Mouse (Mus musculus): ENCODE measurements around the gene Zfp462. TPM values are rescaled to one million over a fixed set of nuclear protein-coding genes. Genes with fewer than 3 reads are reported as not detected.
"Not testable (repeated sequence)": the region's sequence is repeated elsewhere in the genome, so short reads cannot be mapped to it uniquely, and the experiment has no call there.

Zfp462 gene
- total RNA-seq (2022): 1 to 10 TPM; 4.4 to 7.8 (median 6.4) TPM

- peak; percentile 38 for DNase-seq (ENCODE audit: low spot score)
Observed at GRCm38 (mm10) chr4:54944921-54945430, at the start of gene Zfp462. Zfp462 (plus strand) TSS chr4:54945048.

- no peak for DNase-seq (ENCODE audit: low spot score)
Observed at GRCm38 (mm10) chr4:54896017-54896416, 48.8 kb upstream of the Zfp462 start.

GRCm38 (mm10) chr4:54904641-54905040, 40.2 kb upstream of the Zfp462 start:
- no peak for DNase-seq (ENCODE audit: low spot score)

DNA sequence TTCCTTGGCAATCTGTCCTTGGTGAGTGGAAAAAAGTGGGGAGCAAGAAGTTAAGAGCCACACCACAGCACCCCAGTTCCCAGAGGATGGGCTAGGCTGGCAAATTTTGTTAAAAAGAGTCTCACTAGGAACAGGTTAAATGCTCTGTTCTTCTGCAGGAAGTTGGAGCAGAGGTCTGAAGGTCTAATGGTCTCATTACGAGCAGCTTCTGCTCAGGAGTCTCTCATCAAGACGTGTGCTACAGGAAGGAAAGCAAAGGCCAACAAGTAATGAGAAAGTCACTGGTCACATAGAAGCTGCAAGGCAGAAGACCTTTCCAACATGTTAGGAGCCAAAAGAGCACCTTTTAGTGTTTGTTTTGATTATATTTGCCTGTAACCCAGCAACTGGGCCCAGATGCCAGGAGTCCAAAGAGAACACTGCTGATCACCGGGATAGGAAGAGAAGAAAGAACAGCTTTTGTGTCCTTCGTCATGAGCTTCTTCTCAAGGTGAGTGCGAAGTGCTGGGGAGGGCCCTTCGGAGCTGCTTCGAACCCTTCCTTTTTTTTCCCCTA, 39.4 kb upstream of the Zfp462 start:
- no peak for DNase-seq (ENCODE audit: low spot score)

DNA sequence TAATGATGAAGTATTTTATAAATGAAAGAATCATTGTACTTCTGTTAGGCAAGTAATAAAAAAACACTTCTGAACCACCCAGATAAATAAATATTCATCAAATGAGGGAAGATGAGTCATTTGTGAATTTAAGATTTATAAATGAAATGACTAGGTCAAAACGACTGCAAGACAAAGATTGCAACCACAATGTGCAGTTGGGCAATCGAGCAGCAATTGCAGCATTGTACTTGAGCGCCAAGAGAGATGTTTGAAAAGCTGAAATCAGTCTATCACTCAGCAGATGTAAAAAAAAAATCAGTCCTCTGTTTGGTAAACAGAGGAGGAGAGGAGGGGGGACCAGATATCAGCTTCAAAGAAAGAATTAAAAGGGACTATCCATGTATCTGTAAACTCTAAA, 34.5 kb upstream of the Zfp462 start:
- no peak for DNase-seq (ENCODE audit: low spot score)

GRCm38 (mm10) chr4:54918276-54918675, 26.6 kb upstream of the Zfp462 start:
- no peak for DNase-seq (ENCODE audit: low spot score)

DNA sequence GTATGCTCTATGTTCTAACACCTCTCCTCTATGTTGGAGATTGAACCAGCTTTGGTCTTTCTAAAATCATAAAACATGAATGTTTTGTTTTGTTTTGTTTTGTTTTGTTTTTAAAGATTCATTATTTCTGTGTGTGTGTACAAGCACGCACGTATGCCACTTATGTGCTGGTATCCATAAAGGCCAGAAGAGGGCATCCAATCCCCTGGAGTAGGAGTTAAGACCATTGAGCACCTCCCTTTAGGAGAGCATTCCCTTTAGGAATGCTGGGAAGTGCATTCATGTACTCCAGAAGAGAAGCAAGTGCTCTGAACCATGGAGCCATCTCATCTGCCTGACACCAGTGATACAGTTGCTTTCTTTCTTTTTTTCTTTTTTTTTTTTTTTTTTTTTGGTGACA, 21.5 kb upstream of the Zfp462 start:
- DNase-seq (ENCODE audit: low spot score): no peak

DNA sequence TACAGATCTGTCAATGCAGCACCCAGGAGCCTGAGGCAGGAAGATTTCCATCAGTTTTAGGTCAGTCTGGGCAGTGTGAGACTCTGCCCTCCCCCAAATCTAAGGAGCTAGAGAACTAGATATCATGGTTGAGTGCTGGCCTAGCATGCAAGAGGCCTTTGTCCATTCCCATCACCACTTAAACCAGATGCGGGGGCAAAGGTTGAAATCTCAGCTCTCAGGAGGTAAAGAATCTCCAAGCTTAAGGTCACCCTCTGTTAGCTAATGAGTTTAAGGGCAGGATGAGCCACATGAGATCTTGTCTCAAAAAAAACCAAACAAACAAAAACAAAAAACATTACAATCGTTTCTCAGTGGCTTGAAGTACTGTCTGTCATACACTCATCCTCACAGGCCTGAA, 20.5 kb upstream of the Zfp462 start:
- no peak for DNase-seq (ENCODE audit: low spot score)

GRCm38 (mm10) chr4:54926456-54926855, 18.4 kb upstream of the Zfp462 start:
- DNase-seq (ENCODE audit: low spot score): not testable (repeated sequence)

- DNase-seq (ENCODE audit: low spot score): not testable (repeated sequence)
Observed at GRCm38 (mm10) chr4:54927321-54928062, 17.4 kb upstream of the Zfp462 start.

GRCm38 (mm10) chr4:54929686-54930085, 15.2 kb upstream of the Zfp462 start:
- DNase-seq (ENCODE audit: low spot score): no peak

- DNase-seq (ENCODE audit: low spot score): no peak
Observed at GRCm38 (mm10) chr4:54932668-54933067, 12.2 kb upstream of the Zfp462 start.

DNA sequence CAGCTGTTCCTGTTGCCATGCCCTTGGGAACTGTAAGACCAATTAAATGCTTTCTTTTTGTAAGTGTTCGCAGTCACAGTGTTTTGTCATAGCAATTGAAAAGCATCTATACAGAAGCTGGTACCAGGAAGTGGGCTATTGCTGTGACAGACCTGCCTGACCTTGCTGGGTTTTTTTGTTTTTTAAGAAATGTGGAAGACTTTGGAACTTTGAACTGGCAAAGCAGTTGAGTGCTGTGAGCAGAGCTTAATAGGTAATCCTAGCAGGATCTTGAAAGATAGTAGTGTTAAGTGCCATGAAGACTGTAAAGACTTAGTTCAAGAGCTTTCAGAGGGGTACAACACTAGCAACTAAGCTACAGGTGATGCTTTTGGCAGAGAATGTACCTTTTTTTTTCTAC, 7.7 kb upstream of the Zfp462 start:
- no peak for DNase-seq (ENCODE audit: low spot score)

GRCm38 (mm10) chr4:54945603-54946445, 976 bp downstream of the Zfp462 start:
- DNase-seq (ENCODE audit: low spot score): peak; percentile 7

- no peak for DNase-seq (ENCODE audit: low spot score)
Observed at GRCm38 (mm10) chr4:54946662-54947055, 1.8 kb downstream of the Zfp462 start.

DNA sequence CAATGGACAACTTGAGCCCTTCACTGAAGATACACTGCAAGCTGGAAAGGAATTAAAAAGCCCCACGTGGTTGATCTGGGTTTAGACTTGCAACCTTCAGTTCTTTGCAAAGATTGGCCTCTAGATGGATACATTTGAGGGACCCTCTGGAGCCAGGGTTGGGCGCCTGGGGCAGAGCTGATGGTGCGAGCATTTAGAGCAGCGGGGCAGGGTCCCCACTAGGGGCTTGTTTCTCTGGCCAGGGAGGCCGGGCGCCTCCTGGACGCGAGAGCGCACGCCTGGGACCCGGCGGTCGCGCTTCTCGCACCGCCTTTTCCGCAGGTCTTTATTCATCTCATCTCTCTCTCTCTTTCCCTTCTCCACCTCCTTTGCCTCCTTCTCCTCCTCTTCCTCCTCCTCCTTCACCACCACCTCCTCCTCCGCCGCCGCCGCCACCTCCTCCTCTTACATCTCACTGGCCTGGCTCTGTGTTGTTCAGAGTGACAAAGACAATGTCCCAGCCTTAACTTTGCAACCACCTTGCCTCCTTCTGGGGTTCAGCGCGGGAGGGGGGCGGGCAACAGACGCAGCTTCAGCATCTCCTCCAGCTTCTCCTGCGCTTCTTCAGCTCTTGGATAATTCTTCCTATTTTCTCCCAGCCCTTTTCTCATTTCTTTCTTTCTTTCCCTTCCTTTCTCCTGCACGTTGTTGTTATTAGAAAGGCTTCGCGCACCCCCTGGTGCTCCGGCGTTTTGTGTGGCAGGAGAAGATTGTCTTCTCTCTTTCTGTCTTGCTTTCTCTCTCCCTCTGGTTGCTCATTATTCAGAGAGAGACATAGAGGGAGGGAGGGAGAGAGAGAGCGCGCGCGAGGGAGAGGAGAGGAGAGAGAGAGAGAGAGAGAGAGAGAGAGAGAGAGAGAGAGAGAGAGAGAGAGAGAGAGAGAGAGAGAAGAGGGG, 2.5 kb downstream of the Zfp462 start:
- DNase-seq (ENCODE audit: low spot score): peak; percentile 19

GRCm38 (mm10) chr4:54947991-54948615, 3.3 kb downstream of the Zfp462 start:
- DNase-seq (ENCODE audit: low spot score): no peak

DNA sequence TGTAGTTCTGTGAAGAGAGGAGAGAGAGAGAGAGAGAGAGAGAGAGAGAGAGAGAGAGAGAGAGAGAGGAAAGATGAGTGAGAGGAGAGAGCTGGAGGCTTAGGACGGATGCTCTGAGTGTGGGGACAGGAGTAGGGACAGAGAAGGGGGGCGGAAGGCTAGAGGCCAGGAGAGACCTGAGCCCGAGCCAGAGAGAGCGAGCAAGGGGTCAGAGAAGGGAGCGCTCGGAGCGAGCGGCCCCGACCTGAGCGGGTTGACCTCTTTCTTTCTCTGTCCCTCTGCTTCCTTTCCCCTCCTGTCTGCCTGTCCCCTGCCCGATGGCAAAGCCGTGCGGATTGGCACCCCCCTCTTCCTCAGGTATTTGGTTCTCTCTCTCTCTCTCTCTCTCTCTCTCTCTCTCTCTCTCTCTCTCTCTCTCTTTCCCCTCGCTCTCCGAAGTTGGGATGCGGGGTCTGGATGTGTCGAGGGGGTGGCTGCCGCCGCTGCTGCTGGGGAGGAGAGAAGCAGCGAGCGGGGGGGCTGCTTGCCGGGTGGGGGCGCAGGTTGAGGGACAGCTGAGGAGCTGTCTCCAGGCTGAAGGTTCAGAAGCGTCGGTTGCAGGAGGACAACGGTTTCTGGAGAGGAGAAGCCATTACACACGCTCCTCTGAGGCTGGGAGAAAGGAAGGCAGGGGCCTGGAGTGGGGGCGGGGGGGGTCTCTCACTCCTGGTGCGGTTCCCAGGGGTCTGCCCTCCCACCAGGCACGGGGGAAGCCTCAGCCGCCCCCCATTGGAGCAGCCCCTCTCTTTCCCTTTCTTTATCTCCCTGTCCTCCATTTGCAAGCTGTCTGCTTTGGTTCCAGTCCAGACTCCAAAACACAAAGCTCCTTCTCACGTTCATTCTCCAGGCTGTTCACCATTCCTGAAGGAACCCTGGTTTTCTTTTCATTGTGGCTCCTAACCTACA, 4.0 kb downstream of the Zfp462 start:
- no peak for DNase-seq (ENCODE audit: low spot score)

- DNase-seq (ENCODE audit: low spot score): no peak
Observed at GRCm38 (mm10) chr4:54949561-54949940, 4.7 kb downstream of the Zfp462 start.

DNA sequence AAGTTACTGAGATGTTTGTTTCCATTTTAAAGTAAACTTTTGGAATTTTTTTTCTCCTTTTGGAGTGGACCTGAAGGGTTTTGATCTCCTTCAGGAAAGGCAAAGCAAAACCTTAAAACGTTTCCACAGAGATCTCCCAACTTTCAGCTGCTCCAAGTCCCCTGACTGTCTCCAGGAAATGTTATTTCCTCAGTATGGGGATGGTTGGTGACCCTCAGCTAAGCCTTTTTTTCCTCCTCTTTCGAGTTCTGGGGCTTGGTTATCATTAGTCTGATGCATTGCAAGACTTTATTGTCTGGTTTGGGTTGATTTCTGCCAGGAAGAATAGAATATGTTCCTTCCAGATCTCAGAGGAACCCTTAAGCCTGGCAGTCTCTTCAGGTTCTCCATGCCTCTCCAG, 5.3 kb downstream of the Zfp462 start:
- no peak for DNase-seq (ENCODE audit: low spot score)

All from heart, adult 8-10 months (tissue).